Mouse (Mus musculus): ENCODE measurements around the gene Slc41a2. TPM values are rescaled to one million over a fixed set of nuclear protein-coding genes. Genes with fewer than 3 reads are reported as not detected.

The Slc41a2 gene
- polyA plus RNA-seq (2012; rRNA removed): 0.03 and 0.08 TPM in 2 replicates

GRCm38 (mm10) chr10:83337159-83337951, at the start of gene Slc41a2:
TSS of gene Slc41a2 (minus strand) at chr10:83337882.

GRCm38 (mm10) chr10:83359956-83360355, 22.3 kb upstream of the Slc41a2 start, which contains the start of gene D10Wsu102e:
TSS of gene D10Wsu102e (plus strand) at chr10:83360221.

Other genes starting within 250 kb of the Slc41a2 start
- 0.21 and 0.22 TPM in 2 replicates for gene D10Wsu102e, start 22.3 kb upstream of the Slc41a2 start, polyA plus RNA-seq (2012; rRNA removed)
- gene Aldh1l2, start 196.3 kb upstream of the Slc41a2 start, polyA plus RNA-seq (2012; rRNA removed): 0.14 TPM in 2 replicates
- gene Washc4, start 205.9 kb upstream of the Slc41a2 start, polyA plus RNA-seq (2012; rRNA removed): 2.6 and 3.5 TPM in 2 replicates